Mouse (Mus musculus): Measurements from ENCODE around the gene Ttll11. TPM values are rescaled to one million over a fixed set of nuclear protein-coding genes. Genes with fewer than 3 reads are reported as not detected.

Gene Ttll11
- polyA plus RNA-seq, 1 experiment: 4.1 TPM

GRCm38 (mm10) chr2:35875572-35875971 lies 104.1 kb downstream of the Ttll11 start:
- no peak for TF ChIP-seq POLR2A (IDR thresholded peaks at IDR 0.05; ENCODE audit: borderline replicate concordance, control insufficient read depth, low read depth, low read length)
- no peak for TF ChIP-seq CTCF (IDR thresholded peaks at IDR 0.05; ENCODE audit: control insufficient read depth, insufficient read depth, low read length)

GRCm38 (mm10) chr2:35874421-35874820 lies 105.3 kb downstream of the Ttll11 start:
- Histone ChIP-seq H3K4me1 (ENCODE audit: control insufficient read depth, insufficient read depth, low read length) (no peaks in the 10 kb centered on the region), H3K4me3 (replicated peaks; ENCODE audit: control insufficient read depth, low read depth, low read length) (no peak overlapping the region), H3K27ac (ENCODE audit: control insufficient read depth, insufficient read depth, low read depth, low read length, poor library complexity) (no peak overlapping the region)
- TF ChIP-seq POLR2A (IDR thresholded peaks at IDR 0.05; ENCODE audit: borderline replicate concordance, control insufficient read depth, low read depth, low read length): no peak
- 71% methylated on average over 8 of the region's 8 CpGs for WGBS

More at GRCm38 (mm10) chr2:35875572-35875971, 104.1 kb downstream of the Ttll11 start:
- 77% methylated on average over 7 of the region's 7 CpGs for WGBS
- H3K4me1 ChIP-seq (ENCODE audit: control insufficient read depth, insufficient read depth, low read length): no peaks in the 10 kb centered on the region
- H3K4me3 ChIP-seq (replicated peaks; ENCODE audit: control insufficient read depth, low read depth, low read length): no peak overlapping the region
- no peak overlapping the region for H3K27ac ChIP-seq (ENCODE audit: control insufficient read depth, insufficient read depth, low read depth, low read length, poor library complexity)

DNA sequence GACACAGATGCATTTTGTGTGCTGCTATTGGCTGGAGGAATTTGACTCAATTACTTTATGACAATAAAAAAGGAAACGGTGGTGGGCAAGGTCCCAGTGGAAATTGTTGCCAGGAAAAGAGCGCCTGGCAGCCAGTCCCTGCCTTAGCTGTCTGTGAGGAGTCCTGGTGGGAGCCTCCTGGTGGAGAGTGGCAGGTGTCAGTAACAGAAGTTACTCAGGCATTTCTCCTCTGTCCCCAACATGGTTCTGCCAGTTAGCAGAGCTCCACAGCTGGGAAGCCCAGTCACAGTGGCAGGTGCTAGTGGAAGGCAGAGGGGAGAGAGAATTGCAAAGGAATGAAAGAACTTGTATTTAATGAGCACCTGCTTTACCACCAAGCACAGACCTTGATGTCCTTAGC lies 110.5 kb downstream of the Ttll11 start:
- Histone ChIP-seq H3K27ac (ENCODE audit: control insufficient read depth, insufficient read depth, low read depth, low read length, poor library complexity) (no peak overlapping the region), H3K4me3 (replicated peaks; ENCODE audit: control insufficient read depth, low read depth, low read length) (no peak overlapping the region), H3K4me1 (ENCODE audit: control insufficient read depth, insufficient read depth, low read length) (no peaks in the 10 kb centered on the region)
- 55% methylated on average over 2 of the region's 2 CpGs for WGBS
- no peak for TF ChIP-seq CTCF (IDR thresholded peaks at IDR 0.05; ENCODE audit: control insufficient read depth, insufficient read depth, low read length)
- TF ChIP-seq POLR2A (IDR thresholded peaks at IDR 0.05; ENCODE audit: borderline replicate concordance, control insufficient read depth, low read depth, low read length): no peak

DNA sequence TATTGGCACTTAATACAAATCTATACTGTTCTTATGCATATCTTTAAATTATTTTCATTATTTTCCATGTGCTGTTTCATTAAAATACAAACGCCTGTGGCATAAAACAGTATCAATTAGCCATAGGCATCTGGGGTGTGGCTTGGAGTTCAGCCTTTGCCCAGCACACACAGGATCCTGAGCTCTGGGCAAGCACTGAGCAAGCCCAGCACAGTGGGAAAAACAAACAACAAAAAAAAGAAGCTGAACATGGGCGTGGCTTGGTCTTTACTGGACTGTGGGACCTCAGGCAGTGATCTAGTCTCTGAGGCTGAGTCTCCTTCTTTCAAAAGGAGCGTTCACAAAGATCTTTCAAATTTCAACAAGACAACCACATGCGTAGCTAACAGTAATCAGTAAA lies 116.4 kb downstream of the Ttll11 start:
- Histone ChIP-seq H3K4me1 (ENCODE audit: control insufficient read depth, insufficient read depth, low read length) (no peaks in the 10 kb centered on the region), H3K27ac (ENCODE audit: control insufficient read depth, insufficient read depth, low read depth, low read length, poor library complexity) (no peak overlapping the region), H3K4me3 (replicated peaks; ENCODE audit: control insufficient read depth, low read depth, low read length) (no peak overlapping the region)
- no peak for TF ChIP-seq CTCF (IDR thresholded peaks at IDR 0.05; ENCODE audit: control insufficient read depth, insufficient read depth, low read length)
- TF ChIP-seq POLR2A (IDR thresholded peaks at IDR 0.05; ENCODE audit: borderline replicate concordance, control insufficient read depth, low read depth, low read length): no peak
- WGBS: 80% methylated on average over 4 of the region's 4 CpGs

- Histone ChIP-seq H3K4me3 (replicated peaks; ENCODE audit: control insufficient read depth, low read depth, low read length) (no peak overlapping the region), H3K4me1 (ENCODE audit: control insufficient read depth, insufficient read depth, low read length) (no peaks in the 10 kb centered on the region), H3K27ac (ENCODE audit: control insufficient read depth, insufficient read depth, low read depth, low read length, poor library complexity) (no peak overlapping the region)
- TF ChIP-seq CTCF (IDR thresholded peaks at IDR 0.05; ENCODE audit: control insufficient read depth, insufficient read depth, low read length): no peak
- no peak for TF ChIP-seq POLR2A (IDR thresholded peaks at IDR 0.05; ENCODE audit: borderline replicate concordance, control insufficient read depth, low read depth, low read length)
- WGBS: 83% methylated on average over 7 of the region's 7 CpGs
Measured at GRCm38 (mm10) chr2:35861185-35861584, 118.5 kb downstream of the Ttll11 start.

- H3K27ac ChIP-seq (ENCODE audit: control insufficient read depth, insufficient read depth, low read depth, low read length, poor library complexity): no peak overlapping the region
- WGBS: 18% methylated on average over 10 of the region's 10 CpGs
- H3K4me1 ChIP-seq (ENCODE audit: control insufficient read depth, insufficient read depth, low read length): no peaks in the 10 kb centered on the region
- no peak for TF ChIP-seq CTCF (IDR thresholded peaks at IDR 0.05; ENCODE audit: control insufficient read depth, insufficient read depth, low read length)
- no peak for TF ChIP-seq POLR2A (IDR thresholded peaks at IDR 0.05; ENCODE audit: borderline replicate concordance, control insufficient read depth, low read depth, low read length)
- no peak overlapping the region for H3K4me3 ChIP-seq (replicated peaks; ENCODE audit: control insufficient read depth, low read depth, low read length)
Measured at GRCm38 (mm10) chr2:35860394-35860744, 119.3 kb downstream of the Ttll11 start.

- Histone ChIP-seq H3K4me1 (ENCODE audit: control insufficient read depth, insufficient read depth, low read length) (no peaks in the 10 kb centered on the region), H3K27ac (ENCODE audit: control insufficient read depth, insufficient read depth, low read depth, low read length, poor library complexity) (no peak overlapping the region), H3K4me3 (replicated peaks; ENCODE audit: control insufficient read depth, low read depth, low read length) (no peak overlapping the region)
- TF ChIP-seq POLR2A (IDR thresholded peaks at IDR 0.05; ENCODE audit: borderline replicate concordance, control insufficient read depth, low read depth, low read length) (no peak), CTCF (IDR thresholded peaks at IDR 0.05; ENCODE audit: control insufficient read depth, insufficient read depth, low read length) (no peak)
- WGBS: 63% methylated on average over 7 of the region's 7 CpGs
Measured at GRCm38 (mm10) chr2:35859708-35860393, 119.9 kb downstream of the Ttll11 start.

DNA sequence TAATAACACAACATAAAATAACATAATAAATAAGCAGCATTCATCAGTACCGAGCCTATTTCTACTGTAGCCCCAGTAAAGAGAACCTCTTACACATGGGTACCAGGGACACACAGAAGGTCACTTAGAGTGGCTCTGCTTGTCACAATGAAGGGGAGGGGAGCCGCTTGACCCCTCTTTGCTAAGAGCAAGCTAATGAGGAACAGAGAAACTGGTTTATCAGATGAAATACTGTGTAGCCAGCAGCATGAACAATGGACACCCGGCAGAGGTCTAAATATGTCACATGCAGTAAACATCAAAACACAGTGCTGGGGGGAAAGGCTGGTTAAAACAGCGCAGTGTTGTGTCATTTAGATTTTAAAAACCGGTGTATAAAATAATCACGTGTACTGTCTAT lies 121.4 kb downstream of the Ttll11 start:
- no peak overlapping the region for H3K27ac ChIP-seq (ENCODE audit: control insufficient read depth, insufficient read depth, low read depth, low read length, poor library complexity)
- TF ChIP-seq CTCF (IDR thresholded peaks at IDR 0.05; ENCODE audit: control insufficient read depth, insufficient read depth, low read length) (no peak), POLR2A (IDR thresholded peaks at IDR 0.05; ENCODE audit: borderline replicate concordance, control insufficient read depth, low read depth, low read length) (no peak)
- H3K4me3 ChIP-seq (replicated peaks; ENCODE audit: control insufficient read depth, low read depth, low read length): no peak overlapping the region
- WGBS: 80% methylated on average over 6 of the region's 6 CpGs
- H3K4me1 ChIP-seq (ENCODE audit: control insufficient read depth, insufficient read depth, low read length): no peaks in the 10 kb centered on the region

DNA sequence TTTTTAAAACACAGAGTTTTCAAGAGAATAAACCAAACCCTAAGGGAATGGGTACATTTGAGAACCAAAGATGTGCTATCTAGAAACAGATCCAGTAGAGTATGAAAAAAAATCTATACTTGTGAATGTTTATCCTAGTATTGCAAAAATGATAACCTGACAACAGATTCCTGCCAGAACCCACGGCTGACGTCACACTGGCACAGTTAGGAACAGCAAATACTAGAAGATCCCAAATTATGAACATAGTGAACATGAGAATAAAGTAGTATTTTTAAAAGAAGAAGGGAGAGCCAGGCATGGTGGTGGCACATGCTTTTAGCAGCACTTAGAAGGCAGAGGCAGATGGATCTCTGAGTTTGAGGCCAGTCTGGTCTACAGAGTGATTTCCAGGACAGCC lies 122.8 kb downstream of the Ttll11 start:
- WGBS: 72% methylated on average over 2 of the region's 2 CpGs
- Histone ChIP-seq H3K4me1 (ENCODE audit: control insufficient read depth, insufficient read depth, low read length) (no peaks in the 10 kb centered on the region), H3K27ac (ENCODE audit: control insufficient read depth, insufficient read depth, low read depth, low read length, poor library complexity) (no peak overlapping the region), H3K4me3 (replicated peaks; ENCODE audit: control insufficient read depth, low read depth, low read length) (no peak overlapping the region)
- TF ChIP-seq POLR2A (IDR thresholded peaks at IDR 0.05; ENCODE audit: borderline replicate concordance, control insufficient read depth, low read depth, low read length) (no peak), CTCF (IDR thresholded peaks at IDR 0.05; ENCODE audit: control insufficient read depth, insufficient read depth, low read length) (no peak)

Measured in bone marrow, adult 2 months (tissue).